Mouse (Mus musculus) kidney, adult 10 weeks (tissue): ENCODE data around the gene H2al1j. TPM values are rescaled to one million over a fixed set of nuclear protein-coding genes. Genes with fewer than 3 reads are reported as not detected.

Experiments
- polyA plus RNA-seq: library from polyadenylated mRNA; stranded (reverse); fragments of 350-450 nt; fragmentation: Illumina TruSeq; extraction: RNeasy Lipid Tissue Mini Kit (QIAGEN cat#74804); gene quantifications from one replicate; pipeline ENCODE4 v1.2.3, GENCODE M21; 2014; ENCODE audit warnings: low read depth, low replicate concordance

H2al1j gene
- polyA plus RNA-seq, result not detected

GRCm38 (mm10) chrX:11327522-11327921 is at the start of gene H2al1j:
Gene H2al1j (plus strand): TSS chrX:11327822.

DNA sequence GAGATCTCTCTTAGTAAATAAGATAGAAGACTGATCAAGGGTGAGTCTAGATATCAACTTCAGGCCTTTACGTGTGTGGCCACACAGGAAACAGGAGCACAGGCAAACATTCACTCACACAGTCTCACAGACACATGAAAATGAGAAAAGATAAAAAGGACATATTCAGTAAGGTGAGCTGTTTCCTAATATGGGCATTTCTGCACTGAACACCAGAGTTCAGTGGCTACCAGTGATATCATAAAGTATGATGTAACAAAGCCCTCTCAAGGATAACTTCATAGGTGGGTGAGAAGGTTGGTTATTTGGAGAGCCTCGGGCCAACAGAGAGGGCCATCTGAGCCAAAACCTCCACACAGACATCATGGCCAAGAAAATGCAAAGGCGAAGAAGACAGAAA is 28.7 kb upstream of the H2al1j start, which contains the start of gene H2al1a:
Gene H2al1a (plus strand): TSS at position 301 of the 400 bp plus-strand sequence.

GRCm38 (mm10) chrX:11302132-11302531 is 25.5 kb upstream of the H2al1j start, which contains the start of gene H2al1b:
Gene H2al1b (plus strand): TSS chrX:11302432.

DNA sequence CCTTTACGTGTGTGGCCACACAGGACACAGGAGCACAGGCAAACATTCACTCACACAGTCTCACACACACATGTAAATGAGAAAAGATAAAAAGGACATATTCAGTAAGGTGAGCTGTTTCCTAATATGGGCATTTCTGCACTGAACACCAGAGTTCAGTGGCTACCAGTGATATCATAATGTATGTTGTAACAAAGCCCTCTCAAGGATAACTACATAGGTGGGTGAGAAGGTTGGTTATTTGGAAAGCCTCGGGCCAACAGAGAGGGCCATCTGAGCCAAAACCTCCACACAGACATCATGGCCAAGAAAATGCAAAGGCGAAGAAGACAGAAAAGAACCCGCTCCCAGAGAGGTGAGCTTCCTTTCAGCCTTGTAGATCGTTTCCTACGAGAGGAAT is 22.3 kb upstream of the H2al1j start, which contains the start of gene H2al1c:
Gene H2al1c (plus strand): TSS at position 301 of the 400 bp plus-strand sequence.

GRCm38 (mm10) chrX:11308524-11308923 is 19.1 kb upstream of the H2al1j start, which contains the start of gene H2al1d:
Gene H2al1d (plus strand): TSS chrX:11308824.

DNA sequence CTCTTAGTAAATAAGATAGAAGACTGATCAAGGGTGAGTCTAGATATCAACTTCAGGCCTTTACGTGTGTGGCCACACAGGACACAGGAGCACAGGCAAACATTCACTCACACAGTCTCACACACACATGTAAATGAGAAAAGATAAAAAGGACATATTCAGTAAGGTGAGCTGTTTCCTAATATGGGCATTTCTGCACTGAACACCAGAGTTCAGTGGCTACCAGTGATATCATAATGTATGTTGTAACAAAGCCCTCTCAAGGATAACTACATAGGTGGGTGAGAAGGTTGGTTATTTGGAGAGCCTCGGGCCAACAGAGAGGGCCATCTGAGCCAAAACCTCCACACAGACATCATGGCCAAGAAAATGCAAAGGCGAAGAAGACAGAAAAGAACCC is 16.0 kb upstream of the H2al1j start, which contains the start of gene H2al1e:
Gene H2al1e (plus strand): TSS at position 301 of the 400 bp plus-strand sequence.

GRCm38 (mm10) chrX:11314858-11315257 is 12.8 kb upstream of the H2al1j start, which contains the start of gene H2al1f:
Gene H2al1f (plus strand): TSS chrX:11315158.

GRCm38 (mm10) chrX:11317956-11318355 is 9.7 kb upstream of the H2al1j start, which contains the start of gene H2al1g:
Gene H2al1g (plus strand): TSS chrX:11318256.

DNA sequence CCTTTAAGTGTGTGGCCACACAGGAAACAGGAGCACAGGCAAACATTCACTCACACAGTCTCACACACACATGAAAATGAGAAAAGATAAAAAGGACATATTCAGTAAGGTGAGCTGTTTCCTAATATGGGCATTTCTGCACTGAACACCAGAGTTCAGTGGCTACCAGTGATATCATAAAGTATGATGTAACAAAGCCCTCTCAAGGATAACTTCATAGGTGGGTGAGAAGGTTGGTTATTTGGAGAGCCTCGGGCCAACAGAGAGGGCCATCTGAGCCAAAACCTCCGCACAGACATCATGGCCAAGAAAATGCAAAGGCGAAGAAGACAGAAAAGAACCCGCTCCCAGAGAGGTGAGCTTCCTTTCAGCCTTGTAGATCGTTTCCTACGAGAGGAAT is 6.4 kb upstream of the H2al1j start, which contains the start of gene H2al1h:
Gene H2al1h (plus strand): TSS at position 301 of the 400 bp plus-strand sequence.

GRCm38 (mm10) chrX:11324359-11324758 is 3.3 kb upstream of the H2al1j start, which contains the start of gene H2al1i:
Gene H2al1i (plus strand): TSS chrX:11324659.

Other genes starting within 250 kb of the H2al1j start
- gene H2al1a, start 28.6 kb upstream of the H2al1j start, polyA plus RNA-seq, result not detected
- gene H2al1b, start 25.4 kb upstream of the H2al1j start, polyA plus RNA-seq, result not detected
- gene H2al1c, start 22.2 kb upstream of the H2al1j start, polyA plus RNA-seq, result not detected
- not detected for gene H2al1d, start 19.0 kb upstream of the H2al1j start, polyA plus RNA-seq
- gene H2al1e, start 15.9 kb upstream of the H2al1j start, polyA plus RNA-seq, result not detected
- not detected for gene H2al1f, start 12.7 kb upstream of the H2al1j start, polyA plus RNA-seq
- not detected for gene H2al1g, start 9.6 kb upstream of the H2al1j start, polyA plus RNA-seq
- not detected for gene H2al1h, start 6.3 kb upstream of the H2al1j start, polyA plus RNA-seq
- gene H2al1i, start 3.2 kb upstream of the H2al1j start, polyA plus RNA-seq, result not detected